Mouse (Mus musculus) liver (tissue): Measurements from ENCODE around the gene Furin.
"Not testable (repeated sequence)": the region's sequence is repeated elsewhere in the genome, so short reads cannot be mapped to it uniquely, and the experiment has no call there.

ENCODE experiments used
- DNase-seq: peaks from one replicate; pipeline ENCODE4 v3.0.0-alpha.2; 2020; ENCODE audit warnings: mixed read lengths

Gene Furin

GRCm38 (mm10) chr7:80400571-80400970 is 4.7 kb downstream of the Furin start:
- no peak for DNase-seq

GRCm38 (mm10) chr7:80400099-80400498 is 5.1 kb downstream of the Furin start:
- peak; percentile 53 for DNase-seq

GRCm38 (mm10) chr7:80398654-80399444 is 6.4 kb downstream of the Furin start:
- no peak for DNase-seq

DNA sequence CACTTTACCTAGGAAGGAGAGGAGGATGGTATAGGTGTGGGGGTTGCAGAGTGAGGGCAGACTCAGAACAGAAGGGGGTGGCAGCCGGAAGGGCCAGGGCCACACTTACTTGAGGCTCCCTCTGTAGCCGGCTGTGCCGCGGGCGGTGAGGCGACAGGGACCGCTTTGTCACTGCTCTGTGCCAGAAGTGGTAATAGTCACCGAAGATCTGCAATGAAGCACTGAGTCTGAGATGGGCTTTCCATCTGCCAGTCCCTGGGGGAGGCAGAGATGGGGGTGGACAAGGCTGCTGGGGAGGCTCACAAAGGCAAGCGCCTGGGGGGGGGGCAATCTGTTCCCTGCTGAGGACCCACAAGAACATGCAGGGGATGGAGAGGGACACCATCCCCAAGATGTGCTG is 7.2 kb downstream of the Furin start:
- no peak for DNase-seq

DNA sequence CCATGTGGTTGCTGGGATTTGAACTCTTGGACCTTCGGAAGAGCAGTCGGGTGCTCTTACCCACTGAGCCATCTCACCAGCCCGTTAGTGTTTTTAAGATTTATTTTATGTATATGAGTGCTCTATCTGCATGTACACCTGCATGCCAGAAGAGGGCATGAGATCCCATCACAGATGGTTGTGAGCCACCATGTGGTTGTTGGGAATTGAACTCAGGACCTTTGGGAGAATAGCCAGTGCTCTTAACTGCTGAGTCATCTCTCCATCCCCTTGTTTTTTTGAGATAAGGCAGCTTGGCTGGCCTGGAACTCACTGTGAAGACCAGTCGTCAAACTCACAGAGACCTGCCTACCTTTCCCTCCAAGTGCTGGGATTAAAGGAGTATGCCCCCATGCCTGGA is 8.8 kb downstream of the Furin start:
- DNase-seq, result not testable (repeated sequence)

- DNase-seq, result no peak
These were observed 10.6 kb downstream of the Furin start for GRCm38 (mm10) chr7:80394600-80394999.

DNA sequence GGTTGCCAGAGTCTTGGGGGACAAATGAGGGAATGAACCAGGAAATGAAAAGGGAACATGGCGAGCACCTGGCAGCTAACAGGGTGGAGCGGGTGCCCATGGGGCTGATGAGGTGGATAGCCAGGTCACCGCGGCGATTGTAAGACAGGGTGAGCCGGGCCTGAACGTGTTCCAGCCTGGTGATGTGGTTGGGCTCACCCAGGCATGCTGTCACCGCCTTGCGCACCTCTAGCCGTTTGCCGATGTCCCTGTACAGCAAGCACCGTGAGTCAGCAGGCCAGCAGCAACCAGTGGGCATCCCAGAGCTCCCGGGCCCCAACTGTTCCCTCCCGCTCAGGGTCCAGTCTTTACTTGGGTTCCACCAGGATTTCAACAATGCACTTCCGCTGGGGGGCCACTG is 13.1 kb downstream of the Furin start:
- no peak for DNase-seq

- peak; percentile 65 for DNase-seq
These were observed 17.3 kb downstream of the Furin start, which contains the start of gene Fes for GRCm38 (mm10) chr7:80387633-80388543. TSS of gene Fes (minus strand) at chr7:80387946.

- DNase-seq, result no peak
These were observed 18.1 kb downstream of the Furin start for GRCm38 (mm10) chr7:80387033-80387632.

GRCm38 (mm10) chr7:80386235-80386930 is 18.9 kb downstream of the Furin start:
- DNase-seq, result peak; percentile 87

DNA sequence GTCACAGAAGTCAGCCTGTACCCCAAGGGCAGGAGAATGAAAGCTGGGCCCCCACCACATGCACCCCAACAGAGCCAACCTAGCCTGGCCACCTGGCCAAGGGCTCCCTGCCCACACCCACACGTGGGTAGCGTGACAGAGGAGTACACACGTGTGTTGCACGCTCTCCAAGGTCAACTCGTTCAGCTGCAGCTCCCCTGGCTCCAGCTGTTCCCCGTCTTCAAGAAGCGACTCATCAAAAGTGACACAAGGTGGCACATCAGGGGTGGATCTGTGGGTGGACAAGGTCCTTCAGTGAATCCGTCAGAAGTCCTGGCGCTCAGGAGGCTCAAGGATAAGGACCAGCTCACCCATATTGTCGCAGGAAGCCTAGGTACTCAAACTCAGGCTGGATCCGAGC is 22.3 kb downstream of the Furin start:
- no peak for DNase-seq

- peak; percentile 46 for DNase-seq
These were observed 25.7 kb downstream of the Furin start for GRCm38 (mm10) chr7:80379531-80379930.

DNA sequence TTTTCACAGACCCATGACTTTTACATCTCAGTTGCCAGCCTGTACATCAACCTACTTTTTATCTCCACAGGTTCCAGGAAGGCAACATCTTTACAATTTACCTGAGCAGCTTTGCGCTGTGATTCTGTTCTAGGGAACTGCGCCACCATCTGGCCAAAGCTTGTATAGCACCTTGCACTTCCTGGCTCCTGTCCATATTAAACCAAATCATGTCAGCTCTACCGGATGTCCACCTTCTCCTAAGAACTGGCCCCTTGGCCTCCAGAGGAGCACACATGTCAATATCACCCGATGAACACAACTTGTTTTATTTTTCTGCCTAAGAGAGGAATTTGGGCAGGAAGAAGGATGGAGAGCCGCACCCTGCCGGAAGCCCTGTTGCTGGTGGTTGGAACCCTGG is 27.8 kb downstream of the Furin start:
- DNase-seq, result peak; percentile 65

GRCm38 (mm10) chr7:80376192-80376591 is 29.0 kb downstream of the Furin start:
- no peak for DNase-seq

- no peak for DNase-seq
These were observed 29.7 kb downstream of the Furin start for GRCm38 (mm10) chr7:80375376-80376039.

DNA sequence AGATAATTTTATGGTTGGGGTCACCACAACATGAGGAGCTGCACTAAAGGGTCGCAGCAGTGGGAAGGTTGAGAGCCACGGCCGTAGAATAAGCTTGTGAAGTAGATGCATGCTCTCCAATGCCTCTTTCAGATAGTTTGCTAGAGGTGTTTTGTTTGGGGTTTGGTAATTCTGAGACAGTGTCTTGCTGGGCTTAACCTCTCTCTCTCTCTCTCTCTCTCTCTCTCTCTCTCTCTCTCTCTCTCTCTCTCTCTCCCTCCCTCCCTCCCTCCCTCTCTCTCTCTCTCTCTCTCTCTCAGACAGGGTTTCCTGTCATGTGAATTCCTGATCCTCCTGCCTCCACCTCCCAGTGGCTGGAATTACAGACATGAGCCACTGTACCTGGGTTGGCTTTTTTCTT is 30.5 kb downstream of the Furin start:
- DNase-seq, result no peak

DNA sequence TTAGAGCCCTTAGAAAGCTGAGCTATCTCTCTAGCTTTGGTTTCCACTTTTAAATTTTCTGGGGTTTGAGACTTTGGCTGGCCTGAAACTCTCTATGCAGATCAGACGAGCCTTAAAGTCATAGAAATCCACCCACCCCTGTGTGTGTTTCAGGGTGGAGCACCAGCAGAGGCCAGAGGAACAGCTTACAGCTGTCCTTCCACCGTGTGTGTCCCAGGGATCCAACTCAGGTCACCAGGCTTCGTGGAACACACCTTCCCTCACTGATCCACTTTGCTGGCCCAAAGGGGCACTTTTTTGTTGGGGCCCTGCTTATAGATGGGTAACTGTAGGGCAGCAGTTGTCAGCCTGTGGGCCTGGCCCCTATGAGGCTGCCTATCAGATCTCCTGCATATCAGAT is 31.0 kb downstream of the Furin start:
- no peak for DNase-seq

- DNase-seq, result no peak
These were observed 31.4 kb downstream of the Furin start for GRCm38 (mm10) chr7:80373850-80374249.

DNA sequence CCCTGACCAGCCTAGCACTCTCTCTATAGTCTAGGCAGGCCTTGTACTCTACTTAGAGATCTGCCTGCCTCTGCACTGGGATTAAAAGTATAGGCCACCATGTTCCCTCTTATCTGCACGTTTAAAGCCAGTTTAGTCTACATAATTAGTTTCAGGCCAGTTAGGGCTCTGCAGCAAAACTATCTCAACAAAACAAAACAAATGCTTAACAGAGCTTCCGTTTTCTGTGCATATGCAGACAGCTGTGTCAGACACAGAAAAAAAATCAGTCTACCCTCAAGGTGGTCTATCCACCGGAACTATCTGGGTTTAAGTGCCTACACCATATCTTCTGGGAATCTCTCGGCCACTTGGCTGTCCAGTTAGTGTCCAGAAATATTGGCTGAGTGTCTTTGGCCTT is 31.9 kb downstream of the Furin start:
- DNase-seq, result no peak

- DNase-seq, result no peak
These were observed 32.6 kb downstream of the Furin start for GRCm38 (mm10) chr7:80372667-80373066.

DNA sequence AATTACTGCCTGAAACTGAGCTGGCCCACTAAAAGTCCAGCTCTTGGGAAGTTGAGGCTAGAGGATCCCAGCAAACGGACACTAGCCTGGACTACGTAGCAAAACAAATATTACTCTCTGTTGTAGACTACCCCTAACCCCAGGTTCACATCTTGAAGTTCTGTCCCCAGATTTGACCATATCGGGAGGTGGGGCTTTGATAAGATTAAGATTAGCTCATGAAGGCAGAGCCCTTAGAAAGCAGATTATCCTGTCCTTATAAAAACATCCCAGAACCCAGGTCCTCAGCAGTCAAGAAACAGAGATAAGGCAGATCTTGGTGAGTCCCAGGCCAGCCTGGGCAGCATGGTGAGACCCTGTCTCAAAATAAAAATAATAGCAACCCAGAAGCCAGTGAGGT is 33.1 kb downstream of the Furin start:
- no peak for DNase-seq

GRCm38 (mm10) chr7:80371041-80371751 is 34.0 kb downstream of the Furin start, which contains the start of gene Man2a2:
TSS of gene Man2a2 (minus strand) at chr7:80371375.
- DNase-seq, result peak; percentile 68
